Mouse (Mus musculus): ENCODE data around the gene Ubxn10.

DNA sequence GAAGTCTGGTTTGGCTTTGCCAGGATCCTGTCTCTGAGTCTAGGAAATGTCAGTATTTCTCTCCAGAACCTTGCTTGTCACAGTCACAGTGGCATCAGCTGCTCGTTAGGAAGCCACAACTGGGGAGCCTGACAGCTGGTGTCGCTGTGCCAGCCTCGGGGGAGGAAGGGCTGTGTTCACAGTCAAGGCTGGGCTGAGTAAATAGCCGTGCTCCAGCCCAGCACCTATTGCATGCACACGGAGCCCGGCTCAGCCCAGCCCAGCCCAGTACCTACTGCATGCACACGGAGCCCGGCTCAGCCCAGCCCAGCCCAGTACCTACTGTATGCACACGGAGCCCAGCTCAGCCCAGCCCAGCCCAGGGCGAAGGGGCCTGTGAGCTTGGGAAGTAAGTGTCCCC, 10.9 kb upstream of the Ubxn10 start:
- TF ChIP-seq CTCF (IDR thresholded peaks at IDR 0.05; ENCODE audit: control insufficient read depth, insufficient read depth, insufficient read length) (no peak), MAX (IDR thresholded peaks at IDR 0.05) (no peak), USF1 (IDR thresholded peaks at IDR 0.05; ENCODE audit: low read depth) (no peak), MYOG (IDR thresholded peaks at IDR 0.05; ENCODE audit: control insufficient read depth, extremely low read depth, insufficient read length) (no peak), FOSL1 (IDR thresholded peaks at IDR 0.05; ENCODE audit: insufficient read depth, low read length, poor library complexity, severe bottlenecking) (no peak), CEBPB (IDR thresholded peaks at IDR 0.05; ENCODE audit: low read depth) (no peak)

Data from C2C12 (cell line).